Mouse (Mus musculus) adrenal gland, adult 18-20 months (tissue): ENCODE data around the gene Hcn3. TPM values are rescaled to one million over a fixed set of nuclear protein-coding genes. Genes with fewer than 3 reads are reported as not detected.
A peak's percentile ranks its signal among the peaks of the same experiment; 100 is the strongest.

Experiments used
- DNase-seq, 2 experiments: peaks; one replicate each; pipeline ENCODE4 v3.0.0; 2021 to 2022; ENCODE audit warnings: low spot score in 2 of 2
- long read RNA-seq, 2 experiments: library from polyadenylated mRNA; stranded (forward); transcript quantifications; one replicate each; pipeline ENCODE4 v2.0.0; 2021
- total RNA-seq, 2 experiments: library from RNA; stranded (reverse); gene quantifications; 1 replicate in 1 of 2; 2 replicates in 1 of 2; pipeline ENCODE4 v1.2.3; 2021

Hcn3 gene
- 1 to 10 TPM; 2.6 to 7.7 TPM for total RNA-seq
- long read RNA-seq, experiment 1, partial matches to known transcripts, result 0 of 1 reads
- long read RNA-seq, experiment 1, other reads (novel, unspliced or antisense), result 1 of 1 reads
- long read RNA-seq, experiment 2, partial matches to known transcripts, result 4 of 5 reads
- long read RNA-seq, experiment 2, other reads (novel, unspliced or antisense), result 1 of 5 reads

DNA sequence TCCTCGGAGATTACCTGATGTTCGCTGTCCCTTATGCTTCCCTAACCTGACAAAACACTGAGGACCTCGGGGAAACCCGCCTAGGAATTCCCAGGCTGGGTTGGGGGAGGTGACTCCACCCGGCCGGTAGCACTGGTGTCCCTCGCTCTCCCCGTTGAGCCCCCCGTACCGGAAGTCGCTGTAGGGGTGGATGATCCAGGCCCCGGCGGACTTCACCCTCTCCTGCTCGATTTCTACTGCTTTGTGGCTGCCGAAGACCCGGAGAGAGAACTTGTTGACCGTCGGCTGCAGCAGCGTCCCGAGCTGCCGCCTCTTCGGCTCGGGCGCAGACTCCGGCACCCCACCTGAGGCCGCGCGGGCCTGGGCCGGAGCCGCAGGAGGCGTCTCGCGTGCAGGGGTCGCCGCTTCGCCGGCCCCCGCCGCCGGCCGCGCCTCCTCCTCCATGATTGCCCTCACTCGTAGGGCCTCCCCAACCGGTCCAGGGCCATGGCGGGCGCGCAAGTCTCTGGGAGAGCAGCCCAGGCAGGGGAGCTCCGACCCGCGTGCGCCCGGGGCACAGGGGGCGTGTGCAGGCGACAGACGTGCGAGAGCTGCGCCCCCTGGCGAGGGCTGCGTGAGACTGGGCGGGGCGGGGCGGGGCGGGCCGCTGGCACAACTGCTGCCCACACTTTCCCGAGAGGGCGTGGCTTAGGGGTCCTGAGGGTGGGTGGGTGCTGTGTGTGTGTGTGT lies at the start of gene Hcn3:
Gene Hcn3 (minus strand): TSS at position 581 of the 729 bp plus-strand sequence.
- peak; percentile 66 to 72 for DNase-seq

GRCm38 (mm10) chr3:89209731-89210130 lies 49.7 kb upstream of the Hcn3 start:
- no peak for DNase-seq

- no peak for DNase-seq
Measured at GRCm38 (mm10) chr3:89208736-89209135, 48.7 kb upstream of the Hcn3 start.

- no peak for DNase-seq
Measured at GRCm38 (mm10) chr3:89208075-89208657, 48.2 kb upstream of the Hcn3 start.

DNA sequence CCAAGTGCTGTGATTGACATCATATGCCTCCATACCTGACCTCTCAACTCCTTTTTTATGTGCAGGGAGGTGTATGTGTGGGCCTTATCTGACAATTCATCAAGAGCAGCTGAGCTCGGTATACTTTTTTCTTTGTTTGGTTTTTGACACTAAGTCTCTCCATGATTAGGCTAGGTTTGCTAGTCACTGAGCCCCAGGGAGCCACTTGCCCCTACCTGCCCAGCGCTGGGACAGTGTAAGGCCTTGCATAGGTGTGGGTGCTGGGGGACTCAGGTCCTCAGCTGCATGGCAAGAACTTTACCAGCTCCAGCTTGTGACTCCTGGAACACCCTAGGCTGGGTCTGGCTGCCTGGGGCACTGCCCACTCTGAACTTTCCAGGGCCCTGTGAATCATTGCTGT lies 46.7 kb upstream of the Hcn3 start:
- DNase-seq, result no peak

DNA sequence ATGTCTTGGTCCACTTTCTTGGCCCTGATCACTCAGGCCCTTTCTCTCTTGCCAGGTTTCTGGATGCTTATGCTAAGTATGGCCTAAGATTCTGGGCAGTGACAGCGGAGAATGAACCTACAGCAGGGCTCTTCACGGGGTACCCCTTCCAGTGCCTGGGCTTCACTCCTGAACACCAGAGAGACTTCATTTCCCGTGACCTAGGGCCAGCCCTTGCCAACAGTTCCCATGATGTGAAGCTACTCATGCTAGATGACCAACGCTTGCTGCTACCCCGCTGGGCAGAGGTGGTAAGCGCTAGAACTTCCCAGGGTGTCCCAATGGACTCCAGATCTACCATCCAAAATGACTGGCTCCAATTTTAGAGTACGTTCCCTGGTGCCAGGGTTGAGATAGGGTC lies 46.1 kb upstream of the Hcn3 start:
- no peak for DNase-seq

- DNase-seq, result no peak
Measured at GRCm38 (mm10) chr3:89203142-89203514, 43.1 kb upstream of the Hcn3 start.

- DNase-seq, result peak; percentile 89 to 91
Measured at GRCm38 (mm10) chr3:89202253-89203141, 42.5 kb upstream of the Hcn3 start, which contains the start of gene Gba. Gene Gba, plus strand, starts transcription at chr3:89202928.

DNA sequence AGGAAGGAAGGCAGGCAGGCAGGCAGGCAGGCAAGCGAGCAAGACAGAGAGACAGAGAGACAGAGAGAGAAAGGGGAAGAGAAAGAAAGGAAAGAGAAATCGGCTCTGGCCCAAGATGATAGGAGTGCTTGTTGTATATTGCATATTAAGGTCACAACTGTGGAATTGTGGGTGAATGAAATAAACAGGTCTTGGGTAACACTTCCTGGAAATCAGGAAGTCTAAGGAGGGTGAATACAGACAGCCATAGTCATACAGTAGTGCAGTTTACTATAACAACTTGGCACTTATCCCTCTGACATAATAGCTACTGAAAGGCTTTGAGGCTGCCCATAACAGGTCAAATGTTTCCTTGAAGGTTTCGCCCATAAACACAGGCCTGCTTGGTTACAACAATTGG lies 39.8 kb upstream of the Hcn3 start:
- DNase-seq, result no peak

DNA sequence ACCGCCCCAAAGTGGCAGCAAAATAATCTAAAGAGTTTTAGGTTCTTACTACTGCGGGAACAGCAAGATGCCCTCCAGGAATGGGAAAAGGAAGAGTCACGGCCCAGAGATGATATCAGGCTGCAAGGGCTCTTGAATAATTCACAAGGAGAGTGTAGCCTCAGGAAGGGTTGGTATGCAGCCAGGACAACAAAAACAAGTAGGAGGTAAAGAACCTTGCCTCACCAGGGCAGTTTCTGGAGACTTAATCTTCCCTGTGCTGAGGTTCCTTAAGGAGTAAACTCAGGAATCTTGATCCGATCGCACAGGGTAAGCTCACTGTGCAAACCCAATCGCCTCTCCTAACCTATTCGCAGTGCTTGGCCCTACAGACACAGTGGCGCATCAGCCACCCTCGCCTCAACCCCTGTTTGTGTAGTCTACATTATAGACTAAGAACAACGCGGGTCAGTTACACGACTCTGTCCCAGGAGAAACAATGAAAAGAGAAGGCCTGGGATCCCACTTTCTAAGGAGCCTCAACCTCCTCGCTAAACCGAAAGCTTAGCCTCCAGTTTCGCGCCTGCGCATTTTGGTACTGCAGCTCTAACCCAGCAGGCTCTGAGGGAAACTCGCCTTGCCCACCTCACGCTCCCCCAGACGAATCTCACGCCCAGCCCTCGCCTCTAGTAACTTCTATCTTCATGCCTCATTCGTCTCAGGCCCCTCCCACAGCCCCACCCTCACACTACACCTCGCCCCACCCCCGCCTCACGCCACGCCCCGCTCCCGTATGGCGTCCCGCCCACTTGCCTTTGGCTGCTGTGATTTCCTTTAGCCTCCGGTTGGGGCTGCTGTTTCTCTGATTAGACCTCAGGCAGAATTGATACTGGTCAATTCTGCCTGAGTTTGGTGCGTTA lies 36.2 kb upstream of the Hcn3 start:
- peak; percentile 73 to 75 for DNase-seq

GRCm38 (mm10) chr3:89193853-89194252 lies 33.9 kb upstream of the Hcn3 start:
- DNase-seq, result no peak

DNA sequence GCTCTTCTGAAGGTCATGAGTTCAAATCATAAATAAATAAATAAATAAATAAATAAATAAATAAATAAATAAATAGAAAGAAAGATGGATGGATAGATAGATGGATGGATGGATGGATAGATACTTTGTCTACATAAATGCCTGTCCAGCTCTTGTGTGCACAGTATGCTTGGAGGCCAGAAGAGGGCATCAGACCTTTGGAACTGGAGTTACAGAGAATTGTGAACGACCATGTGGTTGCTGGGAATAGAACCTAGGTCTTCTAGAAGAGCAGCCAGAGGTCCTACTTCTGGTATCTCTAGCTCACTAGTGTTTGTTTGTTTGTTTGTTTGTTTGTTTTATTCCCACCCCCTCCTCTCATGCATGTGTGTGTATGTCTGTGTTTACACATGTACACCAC lies 33.4 kb upstream of the Hcn3 start:
- no peak for DNase-seq

- DNase-seq, result no peak
Measured at GRCm38 (mm10) chr3:89190436-89190835, 30.4 kb upstream of the Hcn3 start.

DNA sequence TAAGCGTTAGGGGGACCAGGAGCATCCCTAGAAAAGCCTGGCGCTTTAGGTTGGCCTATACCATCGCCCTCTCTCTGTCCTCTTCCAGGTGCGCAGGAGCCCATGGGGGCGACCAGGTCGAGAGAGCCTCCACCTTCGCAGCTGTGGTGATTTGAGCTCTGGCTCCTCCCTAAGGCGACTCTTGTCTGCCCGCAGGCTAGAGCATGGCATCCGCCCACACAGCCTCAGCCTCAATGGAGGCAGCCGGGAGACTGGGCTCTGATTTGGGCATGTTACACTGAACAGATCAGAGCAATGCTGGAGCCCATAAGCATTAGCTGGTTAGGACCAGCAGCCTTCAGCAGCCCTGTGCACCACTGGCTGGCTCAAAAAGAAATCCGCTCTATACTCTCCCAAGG lies 28.5 kb upstream of the Hcn3 start:
- DNase-seq, result no peak

DNA sequence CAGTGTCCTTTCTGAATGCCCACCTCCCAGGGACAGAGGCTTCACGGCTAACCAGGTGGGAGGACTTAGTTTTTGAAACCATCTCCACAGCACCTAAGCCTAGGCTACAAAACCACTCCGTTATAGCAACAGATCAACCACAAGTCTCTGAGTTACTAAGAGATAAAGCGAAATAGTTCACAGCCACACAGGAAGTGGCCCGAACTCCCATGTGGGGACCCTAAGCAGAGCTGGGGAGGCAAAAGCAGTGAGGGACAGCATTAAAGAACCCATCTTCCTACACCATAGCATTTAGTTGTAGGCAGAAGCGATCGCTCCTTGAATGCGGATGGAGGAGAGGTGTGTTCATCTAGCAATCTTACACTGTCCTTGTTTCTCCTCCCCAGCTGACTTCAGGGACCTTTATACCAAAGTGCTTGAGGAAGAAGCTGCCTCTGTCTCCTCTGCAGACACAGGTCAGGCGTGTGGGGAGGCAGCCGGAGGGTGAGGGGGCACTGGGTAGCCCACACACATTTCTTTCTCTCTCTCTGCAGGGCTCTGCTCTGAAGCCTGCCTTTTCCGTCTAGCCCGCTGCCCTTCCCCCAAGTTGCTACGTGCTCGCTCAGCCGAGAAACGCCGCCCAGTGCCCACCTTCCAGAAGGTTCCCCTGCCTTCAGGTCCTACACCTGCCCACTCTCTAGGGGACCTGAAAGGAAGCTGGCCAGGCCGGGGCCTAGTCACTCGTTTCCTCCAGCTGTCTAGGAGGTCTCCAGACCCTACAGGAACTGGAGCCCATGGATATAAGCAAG lies 27.9 kb upstream of the Hcn3 start:
- no peak for DNase-seq

DNA sequence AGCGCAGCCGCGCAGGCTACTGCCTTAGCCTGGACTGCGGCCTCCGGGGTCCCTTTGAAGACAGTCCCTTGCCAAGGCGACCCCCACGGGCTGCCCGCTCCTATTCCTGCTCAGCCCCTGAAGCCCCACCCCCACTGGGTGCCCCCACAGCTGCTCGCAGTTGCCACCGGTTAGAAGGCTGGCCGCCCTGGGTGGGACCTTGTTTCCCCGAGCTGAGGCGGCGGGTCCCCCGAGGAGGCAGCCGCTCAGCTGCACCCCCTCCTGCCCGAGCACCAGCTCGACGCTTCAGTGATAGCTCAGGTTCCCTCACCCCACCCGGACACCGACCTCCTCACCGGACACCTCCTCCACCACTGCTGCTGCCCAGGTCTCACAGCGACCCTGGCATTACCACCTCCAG lies 27.2 kb upstream of the Hcn3 start:
- no peak for DNase-seq

DNA sequence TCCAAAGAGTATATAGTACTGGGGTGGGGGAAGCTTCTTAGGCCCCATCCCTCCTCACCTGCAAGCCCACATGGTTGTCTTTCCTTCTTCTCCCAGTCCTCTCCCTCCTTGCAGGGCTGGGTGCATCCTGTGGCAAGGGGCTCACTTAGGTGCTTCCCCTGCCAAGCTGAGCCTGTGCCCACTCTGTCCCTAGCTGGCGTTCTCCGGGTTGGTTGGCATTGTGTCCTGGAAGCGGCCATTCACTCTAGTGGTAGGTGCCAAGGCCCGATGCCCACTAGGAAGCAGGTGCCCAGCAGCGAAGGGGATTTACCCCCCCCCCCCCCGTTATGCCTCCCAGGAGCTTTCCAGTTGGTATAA lies 23.9 kb upstream of the Hcn3 start:
- no peak for DNase-seq

GRCm38 (mm10) chr3:89183058-89183958 lies 23.3 kb upstream of the Hcn3 start, which contains the start of gene Fam189b:
Gene Fam189b, plus strand, starts transcription at chr3:89183143.
- DNase-seq, result peak; percentile 71
